Mouse (Mus musculus) heart, adult 2 months (tissue): ENCODE measurements at regions not wholly inside any gene's neighbourhood (a gene's known extent, or its start where the extent isn't known, plus 50 kb on each side); places are given as distances from the start of the nearest gene placed in this dataset.

ENCODE experiments used
- CTCF ChIP-seq: fragments of 200-600 bp; IDR thresholded peaks from 2 replicates; pipeline ENCODE4 v1.8.1; 2022; ENCODE audit warnings: antibody characterized with exemption, mild to moderate bottlenecking, moderate library complexity
- POLR2A ChIP-seq: fragments of 200-500 bp; IDR thresholded peaks from 2 replicates; pipeline ENCODE4 v1.6.1; 2011; ENCODE audit warnings: mild to moderate bottlenecking, low read depth, low read length, control low read depth; ENCODE audit not compliant: insufficient read depth

DNA sequence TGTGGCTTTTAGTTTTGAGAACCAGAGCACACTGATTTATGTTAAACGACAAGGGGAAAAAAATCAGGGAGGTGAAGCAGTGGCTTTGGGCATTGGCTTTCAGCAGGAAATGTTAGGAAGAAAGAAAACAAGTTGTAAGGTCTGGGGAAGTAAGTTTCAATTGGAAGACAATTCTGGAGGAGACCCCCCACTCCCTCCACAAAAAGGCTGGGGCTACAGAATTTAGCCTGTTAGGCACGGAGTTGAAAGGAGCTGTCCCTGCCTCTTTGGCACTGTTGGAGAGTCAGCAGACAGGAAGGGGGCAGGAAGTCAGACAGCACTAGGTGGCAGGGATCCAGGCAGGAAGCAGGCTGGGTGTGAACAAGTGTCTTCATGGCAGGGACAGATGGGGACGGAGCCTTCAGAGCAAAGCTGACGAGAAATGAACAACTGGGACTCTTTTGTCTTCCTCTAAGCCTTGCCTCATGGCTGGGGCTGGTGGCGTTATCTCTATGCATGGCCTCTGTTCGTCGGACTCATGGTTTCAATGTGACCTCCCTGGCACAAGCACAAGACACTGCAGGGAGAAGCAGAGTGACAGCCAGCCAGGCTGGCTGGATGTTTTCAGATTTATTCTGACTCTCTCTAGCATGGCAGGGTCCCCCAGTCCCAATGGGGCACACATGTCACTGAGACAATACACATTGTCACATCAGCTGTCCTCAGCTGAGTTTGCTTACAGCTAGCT lies 338.0 kb downstream of the 1500009L16Rik start:
- TF ChIP-seq POLR2A = peak; percentile 56
- no peak for TF ChIP-seq CTCF
